Mouse (Mus musculus): Measurements from ENCODE around the gene Olfr522. TPM values are rescaled to one million over a fixed set of nuclear protein-coding genes. Genes with fewer than 3 reads are reported as not detected.

Gene Olfr522
- not detected in 2 replicates for polyA plus RNA-seq (2015; fragmentation: Nextera tagmentation; extraction: Ambion mirVana)

DNA sequence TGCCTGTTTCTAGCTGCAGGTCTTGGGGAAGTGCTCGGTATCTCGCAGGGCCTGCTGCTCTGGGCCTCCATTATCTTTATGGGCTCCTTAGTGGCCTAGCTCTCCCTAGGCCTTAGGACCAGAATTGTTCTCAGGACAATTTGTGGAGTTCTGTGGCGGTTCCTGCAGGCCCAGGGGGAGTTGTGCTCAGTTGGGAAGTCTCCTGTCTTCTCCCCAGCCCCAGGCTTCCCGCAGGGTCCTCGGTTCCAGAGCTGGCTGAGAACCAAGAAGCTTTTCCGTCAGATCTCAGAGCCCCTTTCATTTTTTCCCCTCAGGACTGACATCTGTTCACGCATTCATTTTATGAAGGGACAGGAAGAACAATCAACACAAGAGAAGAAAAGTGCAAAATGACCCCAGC lies at the start of gene Olfr522:
Gene Olfr522 (minus strand): TSS at position 101 of the 400 bp plus-strand sequence.
- ATAC-seq (ENCODE audit: low FRiP score, low TSS enrichment) = no peak
- Histone ChIP-seq H3K4me3 (ENCODE audit: low read depth, low read length) (no peak within 1 kb of the TSS), H3K36me3 (ENCODE audit: control insufficient read depth, insufficient read depth, low read length) (no peaks in the 10 kb centered on the region), H3K27ac (replicated peaks) (no peak within 1 kb of the TSS), H3K4me2 (replicated peaks; ENCODE audit: low read depth) (no peak within 1 kb of the TSS), H3K27me3 (ENCODE audit: control insufficient read depth, insufficient read depth, low read length) (no peaks in the 10 kb centered on the region), H3K4me1 (replicated peaks; ENCODE audit: control insufficient read depth, insufficient read depth) (no peaks in the 10 kb centered on the region), H3K9ac (ENCODE audit: low read length) (no peak within 1 kb of the TSS), H3K9me3 (ENCODE audit: control insufficient read depth, low read length) (0 out of 2 replicates have a peak, but pooled peaks cover 2% of the 10 kb centered on the region)
- no peak for DNase-seq (ENCODE audit: low spot score)
- WGBS = 64% methylated on average over 7 of the region's 7 CpGs
- TF ChIP-seq EP300 (optimal IDR thresholded peaks at IDR 0.05) (no peak), CTCF (IDR thresholded peaks at IDR 0.05; ENCODE audit: low read depth) (no peak)

DNA sequence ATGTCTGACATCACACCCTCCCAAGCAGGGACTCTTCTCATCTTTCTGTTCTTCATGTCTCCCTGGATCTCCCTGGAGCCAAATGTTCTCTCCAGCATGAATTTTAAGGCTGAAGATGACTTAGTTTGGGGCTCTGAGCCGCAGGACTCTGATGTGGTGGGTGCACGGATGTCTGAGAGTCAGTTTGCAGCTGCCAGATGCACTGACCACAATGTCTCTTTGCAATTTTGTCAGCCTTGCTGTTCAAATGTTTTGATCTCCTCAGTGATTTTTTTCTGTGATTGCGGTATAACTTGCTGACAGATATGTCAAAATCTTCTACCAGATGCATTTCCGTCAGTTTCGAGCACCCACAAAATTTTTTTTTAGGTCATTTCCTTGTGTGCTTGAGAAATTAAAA lies 49.3 kb upstream of the Olfr522 start:
- no peaks in the 10 kb centered on the region for H3K4me1 ChIP-seq (replicated peaks; ENCODE audit: control insufficient read depth, insufficient read depth)
- no peaks in the 10 kb centered on the region for H3K9me3 ChIP-seq (ENCODE audit: control insufficient read depth, low read length)
- H3K4me2 ChIP-seq (replicated peaks; ENCODE audit: low read depth) = no peak overlapping the region
- H3K27me3 ChIP-seq (ENCODE audit: control insufficient read depth, insufficient read depth, low read length) = no peaks in the 10 kb centered on the region
- ATAC-seq (ENCODE audit: low FRiP score, low TSS enrichment) (no peak), DNase-seq (ENCODE audit: low spot score) (no peak)
- TF ChIP-seq EP300 (optimal IDR thresholded peaks at IDR 0.05) (no peak), CTCF (IDR thresholded peaks at IDR 0.05; ENCODE audit: low read depth) (no peak)
- H3K4me3 ChIP-seq (ENCODE audit: low read depth, low read length) = no peak overlapping the region
- no peaks in the 10 kb centered on the region for H3K36me3 ChIP-seq (ENCODE audit: control insufficient read depth, insufficient read depth, low read length)
- 79% methylated on average over 5 of the region's 5 CpGs for WGBS
- H3K27ac ChIP-seq (replicated peaks) = no peak overlapping the region
- H3K9ac ChIP-seq (ENCODE audit: low read length) = no peak overlapping the region

DNA sequence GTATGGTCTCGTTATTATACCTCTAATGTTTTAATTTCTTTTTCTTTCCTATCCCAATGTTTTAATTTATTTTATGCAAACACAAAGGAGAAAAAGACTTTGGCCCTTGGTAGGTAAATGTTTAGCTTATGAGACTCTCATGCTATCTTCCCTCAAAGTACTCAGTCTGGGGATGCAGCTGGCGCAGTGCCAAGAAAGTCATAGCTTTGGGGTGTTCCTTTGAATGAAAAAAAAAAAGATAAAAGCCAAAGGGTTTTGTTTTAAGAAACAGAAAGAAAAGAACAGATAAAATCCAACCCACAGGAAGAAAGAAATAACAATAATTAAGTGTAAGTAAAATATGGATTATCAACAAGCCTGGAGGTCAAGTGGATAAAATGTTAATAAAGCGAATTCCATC lies 44.1 kb upstream of the Olfr522 start:
- TF ChIP-seq EP300 (optimal IDR thresholded peaks at IDR 0.05) (no peak), CTCF (IDR thresholded peaks at IDR 0.05; ENCODE audit: low read depth) (no peak)
- no peaks in the 10 kb centered on the region for H3K36me3 ChIP-seq (ENCODE audit: control insufficient read depth, insufficient read depth, low read length)
- no peak for DNase-seq (ENCODE audit: low spot score)
- H3K27ac ChIP-seq (replicated peaks) = no peak overlapping the region
- WGBS = 59% methylated on average over 3 of the region's 3 CpGs
- ATAC-seq (ENCODE audit: low FRiP score, low TSS enrichment) = no peak
- no peaks in the 10 kb centered on the region for H3K4me1 ChIP-seq (replicated peaks; ENCODE audit: control insufficient read depth, insufficient read depth)
- H3K9me3 ChIP-seq (ENCODE audit: control insufficient read depth, low read length) = no peaks in the 10 kb centered on the region
- no peaks in the 10 kb centered on the region for H3K27me3 ChIP-seq (ENCODE audit: control insufficient read depth, insufficient read depth, low read length)
- no peak overlapping the region for H3K4me3 ChIP-seq (ENCODE audit: low read depth, low read length)
- no peak overlapping the region for H3K9ac ChIP-seq (ENCODE audit: low read length)
- no peak overlapping the region for H3K4me2 ChIP-seq (replicated peaks; ENCODE audit: low read depth)

DNA sequence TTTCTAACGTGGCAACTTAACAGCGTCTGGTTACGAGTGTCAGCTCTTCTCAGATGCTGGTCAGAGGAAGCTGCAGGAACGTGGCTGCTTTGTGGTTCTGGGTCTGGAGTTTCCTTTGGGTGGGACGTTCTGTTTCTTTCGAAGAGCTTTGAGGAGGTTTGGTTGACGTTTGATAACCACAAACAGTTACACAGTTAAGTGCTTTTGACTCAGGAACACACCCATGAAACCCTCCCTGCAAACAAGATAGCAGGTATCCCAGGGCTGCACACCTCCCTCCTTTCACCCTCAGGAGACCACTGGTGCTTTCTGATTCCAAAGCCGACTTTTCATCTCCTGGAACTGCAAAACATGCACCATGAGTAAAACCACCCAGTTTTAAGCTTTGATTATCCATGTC lies 43.6 kb upstream of the Olfr522 start:
- ATAC-seq (ENCODE audit: low FRiP score, low TSS enrichment) = no peak
- H3K9ac ChIP-seq (ENCODE audit: low read length) = no peak overlapping the region
- no peak overlapping the region for H3K27ac ChIP-seq (replicated peaks)
- H3K4me2 ChIP-seq (replicated peaks; ENCODE audit: low read depth) = no peak overlapping the region
- no peak overlapping the region for H3K4me3 ChIP-seq (ENCODE audit: low read depth, low read length)
- H3K36me3 ChIP-seq (ENCODE audit: control insufficient read depth, insufficient read depth, low read length) = no peaks in the 10 kb centered on the region
- TF ChIP-seq CTCF (IDR thresholded peaks at IDR 0.05; ENCODE audit: low read depth) = no peak
- no peak for TF ChIP-seq EP300 (optimal IDR thresholded peaks at IDR 0.05)
- no peak for DNase-seq (ENCODE audit: low spot score)
- WGBS = 56% methylated on average over 8 of the region's 8 CpGs
- H3K27me3 ChIP-seq (ENCODE audit: control insufficient read depth, insufficient read depth, low read length) = no peaks in the 10 kb centered on the region
- no peaks in the 10 kb centered on the region for H3K4me1 ChIP-seq (replicated peaks; ENCODE audit: control insufficient read depth, insufficient read depth)
- H3K9me3 ChIP-seq (ENCODE audit: control insufficient read depth, low read length) = no peaks in the 10 kb centered on the region

DNA sequence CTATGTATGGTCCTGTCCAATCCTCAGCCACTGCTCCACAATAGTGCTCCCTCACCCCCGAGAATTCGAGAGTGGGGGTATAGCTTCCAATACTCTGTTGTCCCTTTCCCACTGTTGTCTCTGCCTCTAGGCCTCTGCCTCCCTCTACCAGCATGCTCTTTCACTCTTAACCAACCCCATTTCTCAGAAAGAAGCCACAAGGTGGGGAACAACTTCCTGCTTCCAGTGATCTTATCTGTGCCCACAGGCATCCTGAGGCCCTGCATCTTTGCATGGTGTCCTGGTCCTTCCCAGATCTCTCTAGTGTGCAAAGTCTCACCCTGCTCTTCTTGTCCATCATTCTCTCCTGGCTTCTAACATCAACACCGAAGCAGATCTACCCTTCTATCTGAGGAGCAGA lies 42.3 kb upstream of the Olfr522 start:
- no peak for DNase-seq (ENCODE audit: low spot score)
- no peak for ATAC-seq (ENCODE audit: low FRiP score, low TSS enrichment)
- no peaks in the 10 kb centered on the region for H3K27me3 ChIP-seq (ENCODE audit: control insufficient read depth, insufficient read depth, low read length)
- no peak overlapping the region for H3K27ac ChIP-seq (replicated peaks)
- WGBS = 75% methylated on average over 3 of the region's 3 CpGs
- no peaks in the 10 kb centered on the region for H3K4me1 ChIP-seq (replicated peaks; ENCODE audit: control insufficient read depth, insufficient read depth)
- no peak overlapping the region for H3K4me3 ChIP-seq (ENCODE audit: low read depth, low read length)
- H3K36me3 ChIP-seq (ENCODE audit: control insufficient read depth, insufficient read depth, low read length) = no peaks in the 10 kb centered on the region
- no peaks in the 10 kb centered on the region for H3K9me3 ChIP-seq (ENCODE audit: control insufficient read depth, low read length)
- TF ChIP-seq CTCF (IDR thresholded peaks at IDR 0.05; ENCODE audit: low read depth) (no peak), EP300 (optimal IDR thresholded peaks at IDR 0.05) (no peak)
- H3K4me2 ChIP-seq (replicated peaks; ENCODE audit: low read depth) = no peak overlapping the region
- no peak overlapping the region for H3K9ac ChIP-seq (ENCODE audit: low read length)

DNA sequence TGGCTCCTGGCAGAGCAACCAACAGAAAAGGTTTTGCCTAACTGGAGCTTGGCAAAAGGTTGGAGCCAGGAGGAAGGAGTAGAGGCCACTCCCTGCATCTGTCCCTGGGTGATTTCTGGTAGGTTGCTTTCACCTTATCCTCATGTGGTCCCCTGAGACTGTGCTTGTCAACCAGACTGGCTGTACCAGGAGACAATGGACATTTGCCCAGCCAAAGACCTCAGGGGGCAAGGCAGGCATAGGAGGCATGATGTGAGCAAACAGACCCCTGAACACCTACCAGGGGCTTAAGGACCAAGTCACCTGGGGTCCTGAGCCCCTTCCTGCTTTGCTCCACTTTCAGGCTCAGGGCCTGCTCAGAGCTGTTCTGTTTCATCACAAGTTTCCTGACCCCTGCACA lies 41.3 kb upstream of the Olfr522 start, which contains the start of gene Olfr524:
Gene Olfr524 (minus strand): TSS at position 101 of the 400 bp plus-strand sequence.
- TF ChIP-seq CTCF (IDR thresholded peaks at IDR 0.05; ENCODE audit: low read depth) = no peak
- TF ChIP-seq EP300 (optimal IDR thresholded peaks at IDR 0.05) = no peak
- H3K27ac ChIP-seq (replicated peaks) = no peak within 1 kb of the TSS
- no peaks in the 10 kb centered on the region for H3K27me3 ChIP-seq (ENCODE audit: control insufficient read depth, insufficient read depth, low read length)
- no peaks in the 10 kb centered on the region for H3K9me3 ChIP-seq (ENCODE audit: control insufficient read depth, low read length)
- H3K36me3 ChIP-seq (ENCODE audit: control insufficient read depth, insufficient read depth, low read length) = no peaks in the 10 kb centered on the region
- no peaks in the 10 kb centered on the region for H3K4me1 ChIP-seq (replicated peaks; ENCODE audit: control insufficient read depth, insufficient read depth)
- DNase-seq (ENCODE audit: low spot score) (no peak), ATAC-seq (ENCODE audit: low FRiP score, low TSS enrichment) (no peak)
- no peak within 1 kb of the TSS for H3K4me3 ChIP-seq (ENCODE audit: low read depth, low read length)
- H3K4me2 ChIP-seq (replicated peaks; ENCODE audit: low read depth) = no peak within 1 kb of the TSS
- no peak within 1 kb of the TSS for H3K9ac ChIP-seq (ENCODE audit: low read length)
